Mouse (Mus musculus) heart, postnatal 0 days (tissue): ENCODE results near the gene Naaladl2. TPM values are rescaled to one million over a fixed set of nuclear protein-coding genes. Genes with fewer than 3 reads are reported as not detected.

Experiments used
- ATAC-seq: fragments of 200-750 bp; cut with Nextera tagmentation; 2 replicates; pipeline ENCODE4 v1.8.0; 2017; ENCODE audit warnings: low read depth, moderate number of reproducible peaks, moderate library complexity; ENCODE audit not compliant: insufficient read depth
- DNase-seq: peaks from one replicate; pipeline ENCODE4 v3.0.0-alpha.2; 2016; ENCODE audit warnings: low spot score
- H3K27ac ChIP-seq: fragments of 300-500 bp; sonication (generic); 2 replicates; pipeline ENCODE4 v1.5.1; 2014; ENCODE audit warnings: low read depth, mild to moderate bottlenecking
- H3K27me3 ChIP-seq: fragments of 300-500 bp; sonication (generic); 2 replicates; pipeline ENCODE4 v1.6.1; 2014; ENCODE audit warnings: low read length, mixed read lengths; ENCODE audit not compliant: control insufficient read depth, insufficient read depth
- H3K36me3 ChIP-seq: fragments of 300-500 bp; sonication (generic); replicated peaks from 2 replicates; pipeline ENCODE4 v1.6.1; 2014; ENCODE audit warnings: low read length, mixed read lengths; ENCODE audit not compliant: control insufficient read depth, insufficient read depth
- H3K4me1 ChIP-seq: fragments of 300-500 bp; sonication (generic); 2 replicates; pipeline ENCODE4 v1.6.1; 2014; ENCODE audit warnings: antibody characterized with exemption; ENCODE audit not compliant: control insufficient read depth, insufficient read depth
- H3K4me2 ChIP-seq: fragments of 300-500 bp; sonication (generic); 2 replicates; pipeline ENCODE4 v1.6.1; 2014; ENCODE audit warnings: low read depth, mild to moderate bottlenecking, low read length, moderate library complexity
- H3K4me3 ChIP-seq: fragments of 300-500 bp; sonication (generic); 2 replicates; pipeline ENCODE4 v1.5.1; 2014; ENCODE audit warnings: low read depth, low read length
- H3K9ac ChIP-seq: fragments of 300-500 bp; sonication (generic); replicated peaks from 2 replicates; pipeline ENCODE4 v1.6.1; 2014; ENCODE audit warnings: low read depth, low read length, mixed read lengths
- H3K9me3 ChIP-seq: fragments of 300-500 bp; sonication (generic); replicated peaks from 2 replicates; pipeline ENCODE4 v1.6.1; 2016; ENCODE audit warnings: low read length; ENCODE audit not compliant: control insufficient read depth
- CTCF ChIP-seq: IDR thresholded peaks from 2 replicates; pipeline ENCODE4 v1.5.1; 2016; ENCODE audit warnings: antibody characterized with exemption, control low read depth, low read depth
- EP300 ChIP-seq: IDR thresholded peaks from 2 replicates; pipeline ENCODE4 v1.6.1; 2016; ENCODE audit warnings: antibody characterized with exemption, low read depth
- WGBS: fragments of 180-500 bp; shearing (Covaris S2); extraction: QIAGEN DNeasy Blood & Tissue Kit; methylation state at CpG from one replicate; pipeline ENCODE4 v1.1.7; 2014; 5-methylcytosine and 5-hydroxymethylcytosine counted together
- polyA plus RNA-seq: library from polyadenylated mRNA; unstranded; fragments of >200 nt; fragmentation: Nextera tagmentation; extraction: Ambion mirVana; gene quantifications from 2 replicates; pipeline ENCODE4 v1.2.1, GENCODE M21; 2015
- total RNA-seq: library from RNA; depleted of rRNA; stranded (reverse); fragments of >200 nt; gene quantifications from 2 replicates; pipeline ENCODE4 v1.2.3, GENCODE M21; 2014; ENCODE audit warnings: low replicate concordance

Naaladl2 gene
- total and polyA plus RNA-seq, 2 experiments from 2014 or later = 0.08 to 0.60 TPM

DNA sequence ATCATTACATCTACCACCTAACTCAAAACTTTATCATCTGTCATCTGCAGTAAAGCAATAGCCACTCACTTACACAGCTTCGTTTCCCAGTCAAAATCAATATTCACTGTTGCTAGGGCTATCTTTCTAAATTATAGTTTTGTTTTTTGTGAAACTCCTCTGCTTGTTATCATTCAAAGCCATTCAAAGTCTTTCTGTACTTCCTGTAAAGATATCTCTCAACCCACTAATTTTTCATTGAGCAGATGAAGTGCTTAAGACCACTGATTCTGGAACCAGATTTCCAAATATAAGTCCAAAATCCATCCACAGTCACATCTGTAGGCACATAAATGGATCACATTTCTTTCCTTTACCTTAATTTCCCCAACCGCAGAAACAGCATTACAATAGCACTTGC lies 1020.0 kb downstream of the Naaladl2 start:
- no peak for ATAC-seq
- Histone ChIP-seq H3K9me3 (no peaks in the 10 kb centered on the region), H3K36me3 (no peaks in the 10 kb centered on the region), H3K27me3 (no peaks in the 10 kb centered on the region), H3K4me3 (no peak overlapping the region), H3K9ac (no peak overlapping the region), H3K4me1 (no peaks in the 10 kb centered on the region), H3K27ac (no peak overlapping the region), H3K4me2 (no peak overlapping the region)
- DNase-seq = no peak
- no peak for TF ChIP-seq CTCF
- TF ChIP-seq EP300 = no peak
- WGBS = 54% methylated on average over 2 of the region's 2 CpGs

DNA sequence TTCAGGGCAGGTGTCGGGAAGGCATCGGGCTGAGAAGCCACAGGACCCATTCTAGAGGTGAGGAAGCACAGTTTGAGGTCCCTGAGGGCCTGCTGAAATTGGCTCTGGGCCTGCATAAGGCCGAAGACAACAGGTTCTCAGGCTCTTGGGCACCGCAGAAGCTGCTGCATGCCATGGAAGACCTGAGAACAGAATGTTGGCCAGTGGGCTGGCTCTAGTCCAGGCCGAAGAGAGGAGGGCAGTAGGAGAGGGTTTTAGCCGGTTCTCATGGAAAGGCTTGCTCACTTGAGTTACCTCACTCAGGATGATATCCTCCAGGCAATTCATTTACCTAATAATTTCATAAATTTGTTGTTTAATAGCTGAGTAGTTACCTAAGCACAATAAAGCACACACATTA lies 1025.9 kb downstream of the Naaladl2 start:
- Histone ChIP-seq H3K27ac (no peak overlapping the region), H3K9ac (no peak overlapping the region), H3K4me1 (no peaks in the 10 kb centered on the region), H3K9me3 (no peaks in the 10 kb centered on the region), H3K4me3 (no peak overlapping the region), H3K4me2 (no peak overlapping the region), H3K36me3 (no peaks in the 10 kb centered on the region), H3K27me3 (no peaks in the 10 kb centered on the region)
- DNase-seq (no peak), ATAC-seq (no peak)
- 77% methylated on average over 6 of the region's 6 CpGs for WGBS
- TF ChIP-seq CTCF = no peak
- no peak for TF ChIP-seq EP300

DNA sequence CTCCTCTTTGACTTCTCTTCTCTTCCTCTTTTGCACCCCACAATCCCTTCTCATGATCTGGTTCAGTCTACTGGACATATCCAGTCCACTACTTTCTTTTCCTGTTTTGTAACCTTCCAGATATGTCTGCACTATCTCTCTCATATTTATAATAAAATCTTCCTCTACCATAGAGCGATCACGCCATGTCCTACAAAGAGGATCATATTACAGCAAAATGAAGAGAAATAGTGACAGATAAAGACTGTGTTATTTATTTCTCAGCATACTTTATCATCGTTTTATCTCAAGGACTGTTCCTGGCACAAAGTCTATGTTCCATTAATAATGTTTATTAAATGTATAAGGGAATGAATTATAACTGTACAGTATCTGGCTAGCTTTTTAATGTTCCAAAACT lies 1029.2 kb downstream of the Naaladl2 start:
- Histone ChIP-seq H3K36me3 (no peaks in the 10 kb centered on the region), H3K4me2 (no peak overlapping the region), H3K9ac (no peak overlapping the region), H3K27ac (no peak overlapping the region), H3K9me3 (no peaks in the 10 kb centered on the region), H3K4me1 (no peaks in the 10 kb centered on the region), H3K4me3 (no peak overlapping the region), H3K27me3 (no peaks in the 10 kb centered on the region)
- TF ChIP-seq EP300 (no peak), CTCF (no peak)
- WGBS = 68% methylated on average over 3 of the region's 3 CpGs
- DNase-seq = no peak
- ATAC-seq = no peak

DNA sequence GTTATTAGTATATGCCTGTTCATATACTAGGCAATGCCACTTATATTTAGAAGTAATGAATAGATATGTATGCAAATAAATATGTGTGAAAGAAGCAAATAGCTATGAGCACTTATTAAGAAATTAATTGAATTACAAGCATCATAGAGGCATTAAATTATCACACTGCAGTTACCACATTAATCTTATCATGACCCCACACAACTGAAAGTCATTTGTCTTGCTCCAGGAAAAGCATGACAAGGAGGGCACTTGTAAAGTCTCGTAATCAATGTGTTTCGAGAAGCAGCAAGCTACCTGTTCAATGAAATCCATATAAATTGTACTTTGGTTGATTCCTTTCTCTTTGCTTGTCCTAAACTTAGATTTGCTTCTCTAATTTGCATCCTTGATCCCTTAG lies 1030.7 kb downstream of the Naaladl2 start:
- Histone ChIP-seq H3K9ac (no peak overlapping the region), H3K9me3 (no peaks in the 10 kb centered on the region), H3K36me3 (no peaks in the 10 kb centered on the region), H3K27ac (no peak overlapping the region), H3K27me3 (no peaks in the 10 kb centered on the region), H3K4me3 (no peak overlapping the region), H3K4me2 (no peak overlapping the region), H3K4me1 (no peaks in the 10 kb centered on the region)
- DNase-seq (no peak), ATAC-seq (no peak)
- TF ChIP-seq CTCF (no peak), EP300 (no peak)
- WGBS = 63% methylated on average over 2 of the region's 2 CpGs

DNA sequence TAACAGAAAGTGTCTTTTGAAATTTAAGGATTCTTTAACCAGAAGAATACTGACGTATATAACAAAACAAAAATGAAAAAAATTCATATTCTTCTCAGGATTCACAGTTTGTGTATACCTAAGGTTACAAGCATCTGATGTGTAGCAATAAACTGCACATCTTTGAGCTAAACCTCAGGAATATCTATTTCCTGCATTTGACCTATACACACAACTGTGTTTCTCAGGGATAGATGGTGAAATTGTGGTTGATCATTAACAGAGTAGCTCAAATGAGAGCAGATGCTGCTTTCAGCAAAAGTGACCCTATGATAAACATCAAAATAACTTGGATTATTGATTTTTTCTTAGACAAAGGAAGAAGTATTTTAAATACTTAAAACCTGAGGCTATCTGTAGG lies 1037.7 kb downstream of the Naaladl2 start:
- no peak overlapping the region for H3K9ac ChIP-seq
- ATAC-seq = no peak
- WGBS = 88% methylated on average over 1 of the region's 1 CpGs

DNA sequence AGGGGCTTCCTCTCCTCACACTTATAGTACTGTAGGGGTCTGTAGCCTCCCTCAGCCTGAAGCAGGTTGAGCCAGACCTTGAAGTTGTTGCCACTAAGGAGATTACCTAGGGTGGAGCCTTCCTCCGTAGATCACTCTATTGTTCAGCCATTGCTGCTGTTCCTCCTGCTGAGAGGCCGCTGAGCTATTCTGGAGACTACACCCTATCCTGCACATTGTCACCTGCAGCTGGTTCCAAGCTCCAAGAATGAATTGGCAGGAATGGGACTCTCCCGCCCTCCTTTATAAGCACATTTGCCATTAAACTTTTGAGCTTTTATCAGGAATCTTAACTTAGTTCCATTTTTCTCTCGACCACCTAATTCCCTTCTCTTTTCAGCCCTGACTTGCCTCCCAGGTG lies 1064.3 kb downstream of the Naaladl2 start:
- no peak overlapping the region for H3K4me3 ChIP-seq
- H3K27me3 ChIP-seq = no peaks in the 10 kb centered on the region
- no peaks in the 10 kb centered on the region for H3K36me3 ChIP-seq
- no peak overlapping the region for H3K4me2 ChIP-seq
- ATAC-seq = no peak
- no peak for DNase-seq
- WGBS = 48% methylated on average over 4 of the region's 4 CpGs
- no peaks in the 10 kb centered on the region for H3K9me3 ChIP-seq
- H3K27ac ChIP-seq = no peak overlapping the region
- TF ChIP-seq CTCF (no peak), EP300 (no peak)
- H3K9ac ChIP-seq = no peak overlapping the region
- H3K4me1 ChIP-seq = no peaks in the 10 kb centered on the region

More for the DNA sequence above, 1037.7 kb downstream of the Naaladl2 start:
- no peaks in the 10 kb centered on the region for H3K9me3 ChIP-seq
- H3K27ac ChIP-seq = no peak overlapping the region
- no peak overlapping the region for H3K4me3 ChIP-seq
- no peak for DNase-seq
- no peak overlapping the region for H3K4me2 ChIP-seq
- H3K4me1 ChIP-seq = no peaks in the 10 kb centered on the region
- TF ChIP-seq EP300 (no peak), CTCF (no peak)
- no peaks in the 10 kb centered on the region for H3K27me3 ChIP-seq
- H3K36me3 ChIP-seq = no peaks in the 10 kb centered on the region
